Mouse (Mus musculus): Measurements from ENCODE around the gene Zscan4-ps3. TPM values are rescaled to one million over a fixed set of nuclear protein-coding genes. Genes with fewer than 3 reads are reported as not detected.

Zscan4-ps3 gene
- 0.08 TPM in 1 of 2 replicates, not detected in the other for polyA plus RNA-seq (2012; rRNA removed)

GRCm38 (mm10) chr7:11609008-11609407 is at the start of gene Zscan4-ps3:
Gene Zscan4-ps3 (plus strand): TSS chr7:11609308.

Other genes with a start within 250 kb of the Zscan4-ps3 start
- gene Zscan4f, start 211.4 kb upstream of the Zscan4-ps3 start, polyA plus RNA-seq (2012; rRNA removed), result 0.07 TPM in 1 of 2 replicates, not detected in the other
- gene Zscan4-ps2, start 95.0 kb upstream of the Zscan4-ps3 start, polyA plus RNA-seq (2012; rRNA removed), result not detected in 2 replicates
- not detected in 2 replicates for gene Vmn1r72, start 70.8 kb downstream of the Zscan4-ps3 start, polyA plus RNA-seq (2012; rRNA removed)
- gene Vmn1r73, start 121.0 kb downstream of the Zscan4-ps3 start, polyA plus RNA-seq (2012; rRNA removed), result not detected in 2 replicates
- gene Vmn1r74, start 224.7 kb downstream of the Zscan4-ps3 start, polyA plus RNA-seq (2012; rRNA removed), result not detected in 2 replicates